Mouse (Mus musculus) layer of hippocampus, adult 11-12 months (tissue): Measurements from ENCODE around the gene Cdk8.

ENCODE experiments used
- DNase-seq: peaks from one replicate; pipeline ENCODE4 v3.0.0; 2022; ENCODE audit warnings: low spot score

Cdk8 gene

DNA sequence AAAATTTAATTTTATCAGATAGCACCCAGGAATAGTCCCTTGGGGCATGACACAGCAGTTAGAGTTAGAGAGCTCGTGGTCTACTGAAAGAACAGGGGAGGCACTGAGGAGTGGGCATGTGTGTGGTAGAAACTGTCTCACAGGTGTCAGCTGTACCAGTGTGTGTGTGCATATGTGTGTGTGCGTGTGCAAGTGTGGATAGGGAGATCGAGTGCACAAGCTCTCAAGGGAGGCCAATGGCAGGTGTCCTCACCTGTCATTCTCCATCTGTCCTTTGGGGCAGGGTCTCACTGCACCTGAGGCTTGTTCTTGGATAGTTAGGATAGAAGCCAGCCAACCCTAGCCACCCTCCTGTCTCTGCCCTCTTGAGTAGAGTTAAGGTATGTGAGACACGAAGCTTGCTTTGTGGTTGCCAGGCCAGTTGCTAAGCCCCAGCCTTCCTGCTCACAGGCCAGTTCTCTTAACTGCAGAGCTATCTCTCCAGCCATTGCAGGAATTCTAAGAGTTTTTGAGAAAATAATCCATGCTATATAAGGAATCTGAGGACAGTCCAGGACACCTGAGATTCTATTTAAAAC is 50.3 kb downstream of the Cdk8 start:
- DNase-seq: no peak

DNA sequence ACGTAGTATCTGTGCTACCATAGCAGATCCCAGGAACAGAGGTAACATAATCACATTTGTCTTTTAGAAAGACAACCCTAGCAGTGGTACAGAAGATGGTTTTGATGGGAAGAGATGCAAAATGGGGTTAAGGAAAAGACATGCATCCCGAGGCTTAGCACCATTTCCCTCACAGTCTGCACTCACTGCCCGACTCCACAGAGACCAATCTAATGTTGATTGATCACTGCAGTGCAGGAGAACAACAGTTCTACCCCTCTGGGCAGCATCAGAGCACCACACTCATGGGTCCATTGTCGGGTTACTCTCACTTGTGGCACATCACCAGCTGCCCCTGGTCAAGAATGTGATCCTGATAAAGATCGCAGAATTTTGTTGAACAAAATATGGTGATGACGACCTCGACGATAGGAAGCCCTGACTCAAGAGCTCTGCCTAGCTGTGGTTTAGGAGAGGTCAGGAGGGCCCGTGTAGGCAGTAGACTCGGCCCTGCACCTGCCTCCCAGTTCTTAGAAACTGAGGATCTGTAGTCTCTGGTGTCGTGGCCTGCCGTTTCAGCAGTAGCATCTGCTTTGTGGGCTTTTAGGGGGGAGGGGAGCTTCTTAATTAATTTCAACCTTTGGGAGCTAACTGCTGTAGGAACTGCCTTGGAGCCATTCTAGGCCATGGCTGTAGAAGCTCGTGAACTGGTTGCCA is 51.0 kb downstream of the Cdk8 start:
- no peak for DNase-seq

DNA sequence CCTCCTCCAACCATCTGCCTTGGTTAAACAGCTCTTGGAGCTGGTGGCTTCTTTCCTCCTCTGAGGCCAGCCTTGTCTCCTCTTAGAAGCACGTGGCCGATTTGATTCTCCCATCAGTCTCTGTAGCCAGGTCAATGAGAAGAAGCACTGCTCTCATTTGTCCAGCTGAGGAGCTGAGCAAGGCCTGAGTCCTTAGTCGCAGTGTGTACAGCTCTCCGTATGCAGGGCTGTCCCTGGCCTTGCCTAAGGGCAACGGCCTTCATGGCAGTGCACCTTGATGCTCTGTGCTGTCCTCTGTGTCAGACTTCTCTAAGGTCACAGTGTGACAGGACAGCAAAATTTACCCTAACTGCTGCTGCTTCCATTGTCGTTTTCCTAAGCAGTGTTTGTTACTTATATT is 52.9 kb downstream of the Cdk8 start:
- DNase-seq: no peak

DNA sequence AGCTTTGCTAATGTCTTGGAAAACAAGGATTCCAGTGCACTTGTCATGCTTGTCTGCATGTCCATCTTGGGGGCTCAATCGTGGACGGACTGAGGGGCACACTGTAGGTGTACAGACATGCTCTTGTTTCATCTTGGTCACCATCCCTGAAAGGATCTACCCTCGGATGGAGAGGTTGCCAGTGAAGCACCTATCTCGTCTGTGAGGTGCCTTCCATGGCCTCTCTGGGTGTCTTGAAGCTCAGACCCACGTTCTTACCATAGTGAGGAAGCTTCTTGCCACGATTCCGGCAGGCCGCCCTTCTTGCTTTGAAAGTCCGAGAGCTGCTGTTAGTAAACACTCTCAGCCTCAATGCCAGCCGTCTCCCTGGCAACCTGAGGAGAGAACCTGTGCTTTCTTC is 56.4 kb downstream of the Cdk8 start:
- DNase-seq: no peak

DNA sequence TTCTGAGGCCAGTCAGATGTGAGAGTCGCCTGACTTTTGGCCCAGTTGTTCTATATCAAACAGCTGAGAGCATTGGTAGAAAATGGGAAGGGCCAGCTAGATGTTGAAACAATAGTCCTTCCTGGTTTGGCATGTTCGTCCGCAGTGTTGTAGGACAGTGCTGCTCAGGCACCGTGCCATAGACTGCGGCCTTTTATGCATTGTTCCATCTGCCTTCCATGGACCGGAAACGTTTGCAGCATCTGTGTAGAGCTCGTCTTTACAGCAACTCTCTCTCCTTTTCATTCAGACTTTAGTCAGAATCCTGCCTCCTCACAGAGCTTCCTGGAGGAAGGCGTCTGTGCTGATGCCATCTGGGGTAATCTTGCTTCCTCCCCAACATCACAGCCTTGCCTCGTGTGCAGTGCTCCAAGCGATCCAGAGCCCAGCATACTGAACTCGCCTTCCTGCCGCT is 57.0 kb downstream of the Cdk8 start:
- DNase-seq: peak; percentile 39

DNA sequence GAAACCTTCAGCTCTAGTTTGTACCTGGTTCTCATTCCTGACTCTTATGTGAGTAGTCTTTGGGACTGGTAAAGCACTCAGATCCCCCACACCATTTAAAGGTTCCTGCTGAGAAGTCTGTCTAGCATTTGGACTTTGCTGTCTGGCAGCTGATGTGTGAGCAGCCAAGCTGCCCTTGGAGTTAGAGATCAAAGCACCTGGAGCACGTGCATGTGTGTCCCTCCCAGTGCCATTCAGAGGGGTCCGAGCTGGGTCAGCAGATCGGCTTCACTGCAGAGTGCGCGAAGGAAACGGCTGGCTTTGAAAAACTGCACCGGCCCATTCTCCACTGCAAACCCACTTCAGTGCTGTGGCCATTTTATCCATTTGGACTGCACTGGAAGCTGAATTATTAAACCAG is 58.9 kb downstream of the Cdk8 start:
- DNase-seq: no peak

DNA sequence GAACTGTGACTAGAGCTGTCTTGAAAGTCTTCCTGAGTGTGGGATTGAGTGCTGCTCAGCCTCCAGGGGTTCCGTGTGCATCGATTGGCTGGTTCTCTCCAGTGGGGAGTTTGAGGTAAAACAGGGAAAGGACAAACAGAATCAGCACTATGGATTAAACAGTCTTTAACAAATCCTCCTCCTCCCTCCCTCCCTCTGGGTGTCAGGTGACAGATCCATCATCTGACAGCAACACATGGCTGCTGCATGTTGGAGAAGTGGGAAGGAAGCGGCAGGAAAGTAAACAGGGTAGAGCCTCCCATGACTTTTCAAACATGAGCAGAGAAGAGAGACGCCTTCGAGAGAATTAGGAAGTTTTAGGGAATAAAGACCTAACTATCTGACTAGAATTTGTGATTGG is 59.4 kb downstream of the Cdk8 start:
- no peak for DNase-seq

DNA sequence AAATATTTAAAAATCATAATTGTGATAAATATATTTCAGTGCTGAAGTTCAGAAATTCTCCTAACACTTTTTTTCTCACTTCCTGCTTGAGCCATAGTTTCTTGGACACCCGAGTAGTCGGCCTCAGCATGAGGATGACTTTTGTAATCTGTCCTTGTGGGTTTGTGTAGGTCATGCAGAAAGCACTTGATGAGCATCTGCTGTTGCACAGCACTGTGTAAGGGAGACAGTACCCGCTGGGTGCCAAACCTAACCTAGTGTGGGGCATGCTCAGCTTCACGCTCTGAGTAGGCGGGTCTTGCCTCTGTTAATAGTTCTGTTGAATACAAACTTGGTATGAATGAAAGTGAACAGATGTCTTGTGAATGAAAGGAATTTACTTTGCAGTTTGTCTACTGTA is 60.5 kb downstream of the Cdk8 start:
- no peak for DNase-seq

DNA sequence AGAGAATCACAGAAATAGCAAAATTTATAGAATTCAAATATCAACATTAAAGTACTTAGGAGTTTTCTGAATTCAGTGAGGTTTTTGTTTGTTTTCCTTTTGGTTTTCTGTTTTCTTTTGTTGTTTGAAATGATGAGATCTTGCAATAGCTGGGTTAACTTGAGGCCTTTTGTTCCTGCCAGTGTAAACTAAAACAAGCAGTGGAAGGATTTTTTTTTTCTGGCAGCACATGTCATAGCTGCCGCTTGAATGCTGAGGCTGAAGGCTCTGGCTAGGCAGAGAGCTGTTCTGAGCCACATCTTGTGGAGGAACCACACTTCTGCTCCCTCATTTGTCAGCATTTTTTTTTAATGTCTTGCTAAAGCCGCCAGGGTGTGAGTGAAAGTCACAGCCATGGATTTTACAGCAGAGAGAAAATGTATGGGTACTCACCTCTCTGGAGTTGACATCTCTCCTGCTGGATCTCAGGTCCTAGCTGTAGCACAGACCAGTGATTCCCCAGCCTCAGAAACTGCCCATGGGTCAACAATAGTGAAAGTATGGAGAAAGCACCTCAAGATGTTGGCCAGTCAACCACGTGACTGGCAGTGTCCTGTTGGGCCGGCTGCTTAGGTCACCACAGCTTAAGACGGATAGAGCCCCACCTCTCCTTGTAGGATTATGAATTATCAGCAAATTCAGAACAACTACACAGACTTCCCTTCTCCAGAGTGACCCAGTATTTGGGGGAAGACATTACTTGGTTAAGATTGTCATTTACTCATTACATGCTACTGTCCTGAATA is 62.1 kb downstream of the Cdk8 start:
- DNase-seq: no peak

DNA sequence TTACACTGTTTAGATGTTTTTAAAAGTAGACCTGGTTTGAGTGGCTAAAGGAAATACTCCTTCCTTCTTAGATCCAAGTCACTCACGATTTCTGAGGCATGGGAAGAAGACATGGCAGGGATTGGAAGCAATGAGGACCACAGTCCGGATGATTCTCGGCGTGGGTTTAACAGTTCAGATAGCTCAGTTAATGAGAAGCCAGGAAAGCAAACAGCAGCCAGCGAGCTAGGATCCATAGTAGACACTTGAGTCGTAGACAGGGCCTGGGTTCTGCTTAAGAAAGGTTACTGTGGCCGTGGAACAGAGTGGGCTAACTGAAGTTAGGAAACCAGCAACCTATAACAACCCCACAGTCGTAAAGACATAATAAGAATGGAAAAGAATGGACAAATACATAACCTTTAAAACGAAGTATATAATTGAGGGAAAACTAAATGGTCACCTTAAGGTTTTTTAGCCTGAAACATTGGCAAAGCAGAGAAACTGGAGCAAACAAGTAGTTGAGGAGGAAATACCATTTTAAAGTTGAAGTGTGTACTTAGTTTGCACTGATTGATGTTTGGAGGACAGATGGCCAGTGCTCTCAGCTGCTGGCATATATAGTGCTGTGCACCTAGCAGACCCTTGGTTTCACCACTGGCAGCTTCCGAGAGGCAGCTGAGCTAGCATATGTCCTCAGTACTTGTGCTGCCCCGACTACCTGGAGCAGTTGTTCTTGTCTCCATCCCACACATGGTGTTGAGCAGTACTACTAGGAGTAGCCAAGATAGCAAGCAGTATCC is 63.1 kb downstream of the Cdk8 start:
- DNase-seq: no peak

DNA sequence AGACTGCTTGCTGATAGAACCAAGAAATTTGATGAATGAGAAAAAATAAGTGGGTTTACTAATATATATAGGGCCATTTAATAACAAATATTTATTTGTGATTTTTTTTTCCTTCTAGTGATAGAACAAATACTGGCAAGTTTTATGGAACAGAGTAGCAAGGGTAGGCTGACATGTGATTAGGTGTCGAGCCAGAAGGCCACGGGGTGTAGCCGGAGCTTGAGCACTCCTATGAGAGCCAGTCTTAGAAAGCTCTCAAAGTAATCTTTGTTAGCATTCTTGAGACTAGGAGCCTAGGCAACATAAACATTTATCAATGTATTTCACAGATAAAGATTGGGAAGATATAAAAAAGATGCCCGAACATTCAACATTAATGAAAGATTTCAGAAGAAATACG is 63.8 kb downstream of the Cdk8 start:
- no peak for DNase-seq

DNA sequence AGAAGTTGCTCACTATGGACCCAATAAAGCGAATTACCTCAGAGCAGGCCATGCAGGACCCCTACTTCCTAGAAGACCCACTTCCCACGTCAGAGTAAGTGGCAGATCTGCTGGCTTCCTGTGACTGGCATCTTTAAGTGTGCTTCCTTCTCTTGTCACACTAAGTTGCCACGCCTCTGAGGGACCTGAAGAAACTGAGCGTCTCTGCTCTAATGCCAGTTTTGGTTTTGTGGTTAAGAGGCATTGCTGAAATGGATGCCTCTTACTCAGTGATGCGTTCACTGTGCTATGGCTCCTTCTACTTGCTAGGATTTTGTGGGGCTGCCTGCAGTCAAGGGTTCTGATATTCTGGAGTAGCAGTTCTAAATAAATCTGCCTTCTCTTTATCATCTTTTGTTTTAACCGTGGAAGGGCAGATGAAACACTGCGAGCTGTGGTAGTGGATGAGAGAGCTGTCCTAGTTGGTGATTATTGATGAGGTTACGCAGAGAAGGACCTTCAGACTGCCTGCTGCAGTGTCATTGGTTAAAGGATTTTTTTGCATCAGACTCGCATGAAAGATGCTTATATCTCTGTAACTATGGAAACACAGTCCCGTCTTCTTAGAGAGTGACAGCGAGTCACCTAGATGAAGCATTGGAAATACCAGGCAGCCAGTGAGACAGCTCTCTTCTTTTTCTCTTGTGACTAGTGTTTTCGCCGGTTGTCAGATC is 67.9 kb downstream of the Cdk8 start:
- no peak for DNase-seq

DNA sequence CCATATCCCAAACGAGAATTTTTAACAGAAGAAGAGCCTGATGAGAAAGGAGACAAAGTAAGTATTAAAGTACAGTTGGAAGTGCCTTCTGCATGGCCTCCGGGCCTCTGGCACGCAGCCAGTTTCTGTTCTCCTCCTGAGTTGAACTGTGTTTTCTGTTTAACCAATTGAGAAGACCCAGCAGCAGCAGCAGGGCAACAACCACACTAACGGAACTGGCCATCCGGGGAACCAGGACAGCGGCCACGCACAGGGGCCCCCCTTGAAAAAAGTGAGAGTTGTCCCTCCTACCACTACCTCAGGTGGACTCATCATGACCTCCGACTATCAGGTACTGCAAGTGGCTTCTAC is 68.5 kb downstream of the Cdk8 start:
- DNase-seq: peak; percentile 77

DNA sequence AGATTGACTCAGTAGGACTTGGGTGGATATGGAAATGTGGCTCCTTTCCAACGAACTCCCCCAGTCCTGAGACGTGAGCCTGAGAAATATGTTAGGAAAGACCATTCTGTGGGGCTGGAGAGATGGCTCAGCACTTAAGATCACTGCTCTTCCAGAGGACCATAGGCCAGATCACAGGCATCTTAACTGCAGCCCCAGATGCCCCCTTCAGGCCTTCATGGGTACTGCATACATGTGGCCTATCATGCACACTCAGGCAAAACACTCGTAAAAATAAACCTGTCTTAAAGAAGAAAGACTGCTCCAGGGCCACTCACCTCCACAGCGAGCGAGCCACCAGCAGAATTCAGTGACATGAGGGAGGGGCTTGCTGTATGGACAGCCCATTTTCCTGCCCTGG is 72.4 kb downstream of the Cdk8 start:
- peak; percentile 77 for DNase-seq

DNA sequence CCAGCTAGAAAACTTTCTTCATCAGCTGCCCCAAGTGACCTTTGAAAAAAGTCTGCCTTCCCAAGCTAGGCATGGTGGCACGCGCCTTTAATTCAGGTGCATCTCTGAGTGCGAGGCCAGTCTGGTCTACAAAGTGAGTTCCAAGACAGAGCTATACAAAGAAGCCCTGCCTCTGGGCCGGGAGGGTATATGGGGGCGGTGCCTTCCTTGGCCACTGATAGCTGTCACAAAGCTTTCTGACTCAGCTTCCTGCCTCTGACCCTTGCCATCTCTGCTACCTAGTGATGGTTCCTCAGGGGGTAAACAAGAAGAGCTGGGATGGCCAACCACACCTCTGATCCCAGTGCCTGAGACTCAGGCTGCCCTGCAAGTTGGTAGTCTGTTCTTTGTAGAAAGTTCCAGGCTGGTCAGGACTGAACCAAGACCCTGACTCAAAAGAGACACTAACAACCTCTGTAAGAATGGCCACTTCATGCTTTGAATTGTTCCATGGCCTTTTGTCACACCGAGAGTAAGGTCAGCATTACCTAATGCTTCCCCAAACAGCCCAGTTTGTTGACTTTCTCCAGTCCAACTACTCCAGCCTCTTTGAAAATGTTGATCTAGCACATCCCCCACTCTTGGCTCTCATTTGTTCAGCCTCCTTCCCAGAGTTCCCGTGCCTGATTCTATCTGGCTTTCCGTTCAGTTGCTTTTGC is 76.2 kb downstream of the Cdk8 start:
- no peak for DNase-seq

DNA sequence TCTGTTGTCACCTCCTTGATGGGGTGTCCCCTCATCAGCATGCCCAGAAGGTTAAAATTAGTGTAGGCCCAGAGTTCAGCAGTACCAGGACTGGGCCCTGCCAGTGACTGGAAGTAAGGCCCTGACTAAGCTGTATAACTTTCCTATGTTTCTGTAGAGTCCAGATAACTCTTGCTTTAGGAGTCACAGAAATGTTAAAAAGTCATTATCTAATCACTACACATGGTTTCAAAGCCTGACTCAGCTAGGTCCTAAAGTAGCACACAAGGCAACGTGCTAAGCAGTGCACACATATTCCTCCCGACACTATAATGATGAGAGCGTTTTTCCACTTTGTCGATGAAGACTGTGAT is 76.7 kb downstream of the Cdk8 start:
- DNase-seq: no peak

DNA sequence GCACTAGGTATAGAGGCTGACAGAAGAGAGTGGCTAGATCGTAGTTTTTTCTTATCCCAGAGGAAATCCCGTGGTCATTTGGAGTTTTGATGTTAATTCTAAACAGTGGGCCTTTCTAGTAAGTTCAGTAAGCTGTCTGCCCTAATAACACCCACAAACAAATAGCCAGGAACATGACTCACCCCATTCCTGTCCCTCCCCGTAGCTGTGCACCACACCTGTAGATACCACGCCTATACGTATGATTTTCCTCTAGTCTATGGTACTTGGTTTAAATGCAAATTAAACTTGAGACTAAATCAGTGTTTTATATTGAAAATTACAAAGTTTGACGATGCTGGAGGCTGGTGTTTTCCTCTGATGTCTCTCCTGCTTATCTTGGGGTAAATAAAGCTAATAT is 83.5 kb downstream of the Cdk8 start:
- no peak for DNase-seq

DNA sequence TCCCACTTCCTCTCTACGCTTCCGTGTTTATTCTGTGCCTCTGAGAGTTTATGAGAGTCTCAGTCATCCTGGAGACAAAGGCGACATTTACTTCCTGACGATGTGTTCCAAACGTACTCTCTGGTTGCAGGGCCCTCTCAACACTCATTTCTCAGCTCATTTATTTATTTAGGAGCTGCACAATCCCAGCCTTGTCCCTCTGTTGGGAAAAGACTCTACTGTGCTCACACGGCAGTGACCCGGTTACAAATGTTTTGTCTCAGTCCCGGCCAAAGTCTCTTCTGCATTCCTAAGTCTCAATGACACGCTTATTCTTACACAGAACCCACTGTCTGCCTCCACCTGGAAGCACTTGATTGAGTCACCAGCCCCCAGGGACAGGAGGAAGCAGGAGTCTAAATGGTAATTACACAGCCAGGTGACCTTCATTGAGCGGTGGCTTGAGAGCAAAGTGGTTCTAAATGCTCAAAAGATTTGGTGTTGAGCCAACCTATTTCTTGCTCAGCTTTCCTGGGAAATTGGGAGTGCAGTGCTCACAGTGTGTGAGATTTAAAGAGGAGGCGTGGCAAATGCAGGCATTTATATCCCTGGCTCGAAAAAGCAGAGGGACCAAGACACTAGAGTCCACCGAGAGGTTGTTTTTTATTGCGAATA is 84.4 kb downstream of the Cdk8 start:
- DNase-seq: peak; percentile 23

DNA sequence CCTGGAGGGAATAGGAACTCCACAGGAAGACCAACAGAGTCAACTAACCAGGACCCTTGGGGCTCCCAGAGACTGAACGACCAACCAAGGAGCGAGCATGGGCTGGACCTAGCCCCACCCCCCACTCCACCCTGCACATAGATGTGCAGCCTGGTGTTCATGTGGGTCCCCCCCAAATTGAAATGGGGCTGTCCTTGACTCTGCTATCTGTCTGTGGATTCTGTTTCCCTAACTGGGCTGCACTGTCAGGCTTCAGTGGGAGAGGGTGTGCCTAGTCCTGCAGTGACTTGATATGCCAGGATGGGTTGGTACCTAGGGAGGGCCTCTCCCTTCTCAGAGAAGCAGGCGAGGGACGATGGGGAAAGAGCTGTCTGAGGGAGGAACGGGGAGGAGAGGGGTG is 85.3 kb downstream of the Cdk8 start:
- no peak for DNase-seq

DNA sequence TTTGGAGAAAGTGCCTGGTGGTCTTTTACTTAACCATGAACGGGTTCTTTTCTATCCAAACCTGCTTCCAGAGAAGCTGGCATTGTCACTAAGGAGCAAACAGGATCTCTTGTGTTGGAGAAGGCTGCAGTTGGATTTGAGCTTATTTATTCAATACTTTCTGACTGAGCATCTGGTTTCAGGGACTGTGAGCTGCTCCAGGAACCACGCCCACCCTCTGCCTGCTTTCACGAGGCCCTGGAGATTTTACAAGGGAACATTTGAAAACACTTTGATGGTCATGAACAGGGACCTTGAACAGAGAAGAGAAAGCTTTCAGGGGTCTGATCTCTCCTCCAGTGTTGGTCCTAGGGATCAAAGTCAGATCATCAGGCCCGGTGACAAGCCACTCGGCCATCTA is 87.0 kb downstream of the Cdk8 start:
- peak; percentile 31 for DNase-seq

DNA sequence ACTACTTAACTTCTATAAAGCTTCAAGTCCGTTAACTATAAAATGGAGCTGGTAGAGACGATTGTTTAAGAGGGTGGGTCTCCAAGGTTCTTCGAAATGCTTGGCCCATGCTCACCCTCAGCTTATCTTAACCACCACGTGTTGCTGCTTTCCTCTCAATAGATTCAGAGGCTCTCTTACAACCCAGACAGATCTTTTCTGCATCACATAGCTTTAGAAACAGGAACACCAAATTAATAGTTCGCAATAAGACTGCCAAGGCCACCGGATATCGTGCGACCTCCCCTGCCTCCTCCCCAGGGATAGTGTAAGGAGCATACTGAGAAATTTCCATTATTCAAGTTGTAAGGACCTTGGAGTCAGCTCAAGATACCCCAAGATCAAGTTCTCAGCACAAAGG is 87.4 kb downstream of the Cdk8 start:
- no peak for DNase-seq
